Mouse (Mus musculus): ENCODE results near the gene Terb2.

DNA sequence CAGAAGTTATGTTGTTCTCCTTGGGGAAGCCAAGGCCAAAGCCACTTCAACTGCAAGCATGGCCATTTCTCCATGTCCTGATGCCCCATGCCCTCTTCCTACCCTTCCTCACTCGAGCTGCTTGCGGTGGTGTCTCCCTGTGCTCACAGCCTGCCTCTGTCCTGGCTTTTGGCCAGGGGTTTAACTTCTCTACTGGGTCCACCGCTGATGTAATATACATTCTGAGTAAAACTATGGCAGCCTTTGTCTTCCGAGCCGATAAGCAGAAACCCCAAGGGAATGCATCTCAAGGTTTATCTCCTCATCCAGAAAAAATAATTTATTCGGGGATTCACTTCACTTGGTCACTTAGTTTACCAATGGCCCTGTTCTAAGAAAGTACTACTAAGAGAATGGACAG, 39.4 kb upstream of the Terb2 start:
- TF ChIP-seq CTCF (IDR thresholded peaks at IDR 0.05; ENCODE audit: borderline replicate concordance, control insufficient read depth, extremely low read depth, insufficient read depth, low read length, poor library complexity) (no peak), POLR2A (IDR thresholded peaks at IDR 0.05; ENCODE audit: control insufficient read depth, extremely low read depth, insufficient read depth, low read length, poor library complexity) (no peak)
